ENCODE assay signal across 19 mouse cellular contexts in the genomic region with DNA sequence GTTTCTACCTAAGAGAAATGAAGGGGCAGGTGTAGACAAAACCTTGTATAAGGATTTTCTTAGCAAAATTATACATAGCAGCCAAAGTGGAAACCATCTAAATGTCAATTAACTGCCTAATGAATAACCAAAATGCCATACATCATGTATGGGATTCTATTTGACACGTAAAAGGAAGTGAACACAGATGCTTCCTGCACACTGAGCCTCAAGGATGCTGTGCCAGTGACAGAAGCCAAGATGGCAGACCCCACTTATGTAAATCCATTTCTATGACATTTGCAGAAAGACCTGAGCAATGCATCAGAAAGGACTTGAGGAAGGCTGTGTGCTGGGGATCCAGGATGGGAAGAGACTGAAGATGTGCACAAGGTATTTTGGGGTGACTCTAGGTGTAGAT. TPM values are rescaled to one million over a fixed set of nuclear protein-coding genes. Genes with fewer than 3 reads are reported as not detected.
A peak's percentile ranks its signal among the peaks of the same experiment; 100 is the strongest.
DNase-seq lines count a peak whose midpoint lies in the region; ATAC-seq and TF ChIP-seq lines count a peak whose summit lies in the region.
"Had no signal": no experiment of that assay in that cellular context is flagged by ENCODE, and none has a peak within 500 bp of the region (broad histone marks: within the 10 kb centered on the region; RNA-seq: fewer than 3 reads in every experiment).

No protein-coding gene starts in this region.

- H3K4me1 ChIP-seq in forebrain, embryonic 16.5 days (replicated peaks; ENCODE audit: control insufficient read depth, insufficient read depth, low read length): peaks cover 17% of the 10 kb centered on the region
- no peaks in the 10 kb centered on the region for H3K4me1 ChIP-seq in forebrain, embryonic 14.5 days (ENCODE audit: control insufficient read depth, insufficient read depth, low read length)
- H3K4me1 ChIP-seq: embryonic facial prominence, embryonic 10.5 days; embryonic facial prominence, embryonic 12.5 days had no signal

- ATAC-seq in forebrain, embryonic 16.5 days: 0 out of 2 replicates have a peak, but pooled peaks have one; percentile 15
- no peak for ATAC-seq in forebrain, embryonic 14.5 days
- ATAC-seq in megakaryocyte progenitor cell, adult 5-6 weeks (replicated peaks; ENCODE audit: poor library complexity): peak; percentile 34; the same call in 1 of the 2 replicates
- ATAC-seq: forebrain, embryonic 13.5 days had no signal

- 74% methylated on average over 1 of the region's 1 CpGs for WGBS in forebrain, embryonic 16.5 days
- WGBS in forebrain, embryonic 14.5 days: 67% methylated on average over 1 of the region's 1 CpGs

- no peak for DNase-seq in forebrain, embryonic 14.5 days (ENCODE audit: low spot score)
- peak; percentile 45 for DNase-seq in brain, embryonic 14.5 days (ENCODE audit: low read depth)
- no peak for DNase-seq in left cerebral cortex, postnatal 25 days (ENCODE audit: low spot score in 2 of 2)
- no peak for DNase-seq in cerebellum, postnatal 25 days
- DNase-seq: adrenal gland, adult 2 months; adrenal gland, postnatal 10 days; adrenal gland, postnatal 25 days; cerebellum, adult 11-12 months; cerebellum, adult 2 months; cerebellum, adult 9-10 months; cerebellum, postnatal 10 days; cerebellum, postnatal 36 days had no signal

- TF ChIP-seq POLR2A in brain, embryonic 14.5 days (IDR thresholded peaks at IDR 0.05; ENCODE audit: borderline replicate concordance, extremely low read depth, insufficient read depth, insufficient read length, poor library complexity, severe bottlenecking): no peak

- no peak overlapping the region for H3K27ac ChIP-seq in forebrain, embryonic 16.5 days (ENCODE audit: low read length)
- H3K27ac ChIP-seq in forebrain, embryonic 14.5 days (ENCODE audit: low read depth, low read length): no peak overlapping the region
- H3K27ac ChIP-seq: embryonic facial prominence, embryonic 10.5 days; embryonic facial prominence, embryonic 12.5 days; forebrain, embryonic 13.5 days had no signal

- H3K9me3 ChIP-seq in forebrain, embryonic 16.5 days (ENCODE audit: control insufficient read depth, low read length): no peaks in the 10 kb centered on the region
- no peaks in the 10 kb centered on the region for H3K9me3 ChIP-seq in forebrain, embryonic 14.5 days (replicated peaks; ENCODE audit: control insufficient read depth, low read length)
- H3K9me3 ChIP-seq: embryonic facial prominence, embryonic 10.5 days; embryonic facial prominence, embryonic 12.5 days; forebrain, embryonic 13.5 days had no signal

- intact Hi-C loops in left cerebral cortex, postnatal 25 days (cut with DNase I): no loop called here

- no peak overlapping the region for H3K4me3 ChIP-seq in forebrain, embryonic 16.5 days (replicated peaks; ENCODE audit: low read length)
- H3K4me3 ChIP-seq in forebrain, embryonic 14.5 days (ENCODE audit: low read depth, low read length): no peak overlapping the region
- H3K4me3 ChIP-seq: embryonic facial prominence, embryonic 10.5 days; embryonic facial prominence, embryonic 12.5 days; forebrain, embryonic 13.5 days had no signal

- H3K4me2 ChIP-seq in forebrain, embryonic 16.5 days (ENCODE audit: low read length): no peak overlapping the region
- H3K4me2 ChIP-seq in forebrain, embryonic 14.5 days (ENCODE audit: low read length): no peak overlapping the region
- H3K4me2 ChIP-seq: embryonic facial prominence, embryonic 12.5 days; forebrain, embryonic 13.5 days had no signal

- H3K9ac ChIP-seq in forebrain, embryonic 16.5 days (replicated peaks; ENCODE audit: low read depth, low read length): no peak overlapping the region
- H3K9ac ChIP-seq in forebrain, embryonic 14.5 days (ENCODE audit: low read length): no peak overlapping the region
- H3K9ac ChIP-seq: embryonic facial prominence, embryonic 12.5 days; forebrain, embryonic 13.5 days had no signal

- TF ChIP-seq CTCF in brain, embryonic 14.5 days (IDR thresholded peaks at IDR 0.05; ENCODE audit: borderline replicate concordance, extremely low read depth, insufficient read depth, insufficient read length): no peak

- no peaks in the 10 kb centered on the region for H3K36me3 ChIP-seq in forebrain, embryonic 16.5 days (ENCODE audit: control insufficient read depth, insufficient read depth)
- no peaks in the 10 kb centered on the region for H3K36me3 ChIP-seq in forebrain, embryonic 14.5 days (ENCODE audit: control insufficient read depth, insufficient read depth, low read length)
- H3K36me3 ChIP-seq: embryonic facial prominence, embryonic 10.5 days; embryonic facial prominence, embryonic 12.5 days had no signal

- H3K27me3 ChIP-seq in forebrain, embryonic 16.5 days (replicated peaks; ENCODE audit: control insufficient read depth, insufficient read depth, low read length): no peaks in the 10 kb centered on the region
- no peaks in the 10 kb centered on the region for H3K27me3 ChIP-seq in forebrain, embryonic 14.5 days (replicated peaks; ENCODE audit: control insufficient read depth, insufficient read depth, low read length)
- H3K27me3 ChIP-seq: embryonic facial prominence, embryonic 12.5 days; forebrain, embryonic 13.5 days had no signal

RNA-seq across cellular contexts. Expression of a gene that starts 28.6 kb away (rescaled TPM):
- 7.1 and 8.5 TPM in 2 replicates for polyA plus RNA-seq in forebrain, embryonic 16.5 days (2015; fragmentation: Nextera tagmentation; extraction: Ambion mirVana)
- polyA plus RNA-seq in forebrain, embryonic 14.5 days (2014; fragmentation: Nextera tagmentation; extraction: Ambion mirVana): 8.2 and 9.3 TPM in 2 replicates
- 15.8 and 32.8 TPM in 2 replicates for polyA plus RNA-seq in brain, embryonic 14.5 days (2012; rRNA removed)
- 0.15 TPM in 1 of 2 replicates, not detected in the other for total RNA-seq in megakaryocyte progenitor cell, adult 5-6 weeks (2015)
- 0.07 TPM in 1 of 2 replicates, not detected in the other for total RNA-seq in megakaryocyte progenitor cell, adult 5-6 weeks (2017)
- total RNA-seq in left cerebral cortex, postnatal 25 days (2021): 10 to 100 TPM; 41.6 to 44.0 TPM
- total RNA-seq: adrenal gland, adult 2 months; MEL had no signal
- polyA plus RNA-seq: C2C12 had no signal
